Mouse (Mus musculus): Measurements from ENCODE around the gene Fzd4. TPM values are rescaled to one million over a fixed set of nuclear protein-coding genes. Genes with fewer than 3 reads are reported as not detected.

Fzd4 gene
- polyA plus RNA-seq, 1 experiment, result 2.9 TPM

- DNase-seq, result no peak
- Histone ChIP-seq H3K27ac (ENCODE audit: control insufficient read depth, insufficient read depth, low read length) (no peak overlapping the region), H3K4me3 (ENCODE audit: control insufficient read depth, insufficient read depth, low read length) (no peak overlapping the region), H3K27me3 (ENCODE audit: control insufficient read depth, insufficient read depth, low read length) (no peaks in the 10 kb centered on the region; the same call in 1 of the 2 replicates), H3K36me3 (ENCODE audit: control insufficient read depth, insufficient read depth, low read length) (no peaks in the 10 kb centered on the region), H3K4me1 (replicated peaks; ENCODE audit: control insufficient read depth, insufficient read depth, low read length) (no peaks in the 10 kb centered on the region)
- 86% methylated on average over 3 of the region's 3 CpGs for WGBS
- TF ChIP-seq POLR2A (IDR thresholded peaks at IDR 0.05; ENCODE audit: control insufficient read depth, extremely low read depth, insufficient read depth, low read length, poor library complexity), result no peak
- no peak for TF ChIP-seq CTCF (IDR thresholded peaks at IDR 0.05; ENCODE audit: borderline replicate concordance, control insufficient read depth, extremely low read depth, insufficient read depth, low read length, poor library complexity)
These were observed 6.2 kb upstream of the Fzd4 start for GRCm38 (mm10) chr7:89397837-89398534.

GRCm38 (mm10) chr7:89400721-89401120, 3.4 kb upstream of the Fzd4 start:
- Histone ChIP-seq H3K36me3 (ENCODE audit: control insufficient read depth, insufficient read depth, low read length) (no peaks in the 10 kb centered on the region), H3K4me3 (ENCODE audit: control insufficient read depth, insufficient read depth, low read length) (no peak overlapping the region), H3K4me1 (replicated peaks; ENCODE audit: control insufficient read depth, insufficient read depth, low read length) (peaks cover 13% of the 10 kb centered on the region), H3K27me3 (ENCODE audit: control insufficient read depth, insufficient read depth, low read length) (peaks cover 13% of the 10 kb centered on the region; the same call in 1 of the 2 replicates), H3K27ac (ENCODE audit: control insufficient read depth, insufficient read depth, low read length) (no peak overlapping the region)
- no peak for DNase-seq
- WGBS, result 97% methylated on average over 2 of the region's 2 CpGs
- TF ChIP-seq CTCF (IDR thresholded peaks at IDR 0.05; ENCODE audit: borderline replicate concordance, control insufficient read depth, extremely low read depth, insufficient read depth, low read length, poor library complexity), result no peak
- TF ChIP-seq POLR2A (IDR thresholded peaks at IDR 0.05; ENCODE audit: control insufficient read depth, extremely low read depth, insufficient read depth, low read length, poor library complexity), result no peak

- no peak overlapping the region for H3K4me3 ChIP-seq (ENCODE audit: control insufficient read depth, insufficient read depth, low read length)
- H3K36me3 ChIP-seq (ENCODE audit: control insufficient read depth, insufficient read depth, low read length), result no peaks in the 10 kb centered on the region
- 92% methylated on average over 11 of the region's 11 CpGs for WGBS
- no peak for DNase-seq
- H3K27ac ChIP-seq (ENCODE audit: control insufficient read depth, insufficient read depth, low read length), result no peak overlapping the region
- peaks cover 15% of the 10 kb centered on the region; the same call in 1 of the 2 replicates for H3K27me3 ChIP-seq (ENCODE audit: control insufficient read depth, insufficient read depth, low read length)
- peaks cover 13% of the 10 kb centered on the region for H3K4me1 ChIP-seq (replicated peaks; ENCODE audit: control insufficient read depth, insufficient read depth, low read length)
- TF ChIP-seq CTCF (IDR thresholded peaks at IDR 0.05; ENCODE audit: borderline replicate concordance, control insufficient read depth, extremely low read depth, insufficient read depth, low read length, poor library complexity) (no peak), POLR2A (IDR thresholded peaks at IDR 0.05; ENCODE audit: control insufficient read depth, extremely low read depth, insufficient read depth, low read length, poor library complexity) (no peak)
These were observed 2.9 kb upstream of the Fzd4 start for GRCm38 (mm10) chr7:89401136-89401858.

GRCm38 (mm10) chr7:89401936-89402335, 2.2 kb upstream of the Fzd4 start:
- WGBS, result 34% methylated on average over 3 of the region's 3 CpGs
- peaks cover 13% of the 10 kb centered on the region for H3K4me1 ChIP-seq (replicated peaks; ENCODE audit: control insufficient read depth, insufficient read depth, low read length)
- H3K27me3 ChIP-seq (ENCODE audit: control insufficient read depth, insufficient read depth, low read length), result peaks cover 15% of the 10 kb centered on the region; the same call in 1 of the 2 replicates
- TF ChIP-seq POLR2A (IDR thresholded peaks at IDR 0.05; ENCODE audit: control insufficient read depth, extremely low read depth, insufficient read depth, low read length, poor library complexity) (no peak), CTCF (IDR thresholded peaks at IDR 0.05; ENCODE audit: borderline replicate concordance, control insufficient read depth, extremely low read depth, insufficient read depth, low read length, poor library complexity) (no peak)
- no peak overlapping the region for H3K4me3 ChIP-seq (ENCODE audit: control insufficient read depth, insufficient read depth, low read length)
- no peak for DNase-seq
- H3K27ac ChIP-seq (ENCODE audit: control insufficient read depth, insufficient read depth, low read length), result no peak overlapping the region
- H3K36me3 ChIP-seq (ENCODE audit: control insufficient read depth, insufficient read depth, low read length), result no peaks in the 10 kb centered on the region

DNA sequence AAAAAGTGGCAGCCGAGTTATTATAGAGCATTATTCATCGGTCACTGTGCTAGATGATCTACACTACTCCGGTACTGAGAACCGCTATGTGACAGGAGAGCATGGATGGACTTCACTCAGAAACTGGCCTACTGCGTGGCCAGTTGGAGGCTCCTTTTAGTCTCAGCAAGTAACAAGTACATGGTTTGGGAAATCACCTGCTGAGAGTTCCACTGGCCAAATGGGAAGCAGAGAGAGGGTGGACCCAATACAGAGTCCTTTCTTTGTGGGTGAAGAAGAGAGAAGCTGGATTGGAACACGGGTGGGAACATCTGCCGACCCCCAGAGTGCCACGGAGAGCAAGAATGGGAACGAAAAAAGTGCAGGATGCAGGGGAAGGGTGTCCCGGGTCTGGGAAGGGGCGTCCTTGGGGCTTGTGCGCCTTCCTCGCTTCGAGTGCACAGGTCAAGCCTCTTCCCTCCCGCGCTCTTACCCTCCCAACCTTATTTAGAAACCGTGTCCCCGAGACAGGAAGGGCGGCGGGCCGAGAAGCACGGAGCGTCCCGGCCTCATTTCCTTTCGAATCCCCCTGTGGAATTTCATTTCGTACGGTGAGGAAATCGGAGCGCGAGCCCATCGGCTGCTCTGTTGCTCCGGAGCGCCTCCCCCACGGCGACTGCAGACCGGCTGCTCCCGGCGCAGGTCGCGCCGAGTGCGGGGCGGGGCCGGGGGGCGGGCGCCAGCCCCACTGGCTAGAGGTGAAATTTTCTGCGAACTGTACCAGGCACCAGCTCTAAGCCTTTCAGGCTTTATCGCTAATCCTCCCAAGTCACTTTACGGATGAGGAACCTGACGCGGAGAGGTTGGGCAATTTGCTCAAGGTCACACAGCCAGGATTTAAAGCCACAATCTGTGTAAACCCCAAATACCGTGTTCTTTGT, 842 bp upstream of the Fzd4 start:
- peaks cover 13% of the 10 kb centered on the region for H3K4me1 ChIP-seq (replicated peaks; ENCODE audit: control insufficient read depth, insufficient read depth, low read length)
- TF ChIP-seq CTCF (IDR thresholded peaks at IDR 0.05; ENCODE audit: borderline replicate concordance, control insufficient read depth, extremely low read depth, insufficient read depth, low read length, poor library complexity) (no peak), POLR2A (IDR thresholded peaks at IDR 0.05; ENCODE audit: control insufficient read depth, extremely low read depth, insufficient read depth, low read length, poor library complexity) (no peak)
- peaks cover 15% of the 10 kb centered on the region; the same call in 1 of the 2 replicates for H3K27me3 ChIP-seq (ENCODE audit: control insufficient read depth, insufficient read depth, low read length)
- H3K36me3 ChIP-seq (ENCODE audit: control insufficient read depth, insufficient read depth, low read length), result no peaks in the 10 kb centered on the region
- peak; percentile 51 for DNase-seq
- peak overlapping the region; percentile 50 for H3K4me3 ChIP-seq (ENCODE audit: control insufficient read depth, insufficient read depth, low read length)
- H3K27ac ChIP-seq (ENCODE audit: control insufficient read depth, insufficient read depth, low read length), result no peak overlapping the region
- 10% methylated on average over 52 of the region's 52 CpGs for WGBS

Data from thymus, adult 2 months (tissue).